30 mouse cellular contexts compared by ENCODE assay signal in genomic region chr10:63231630-63232029, GRCm38 (mm10). TPM values are rescaled to one million over a fixed set of nuclear protein-coding genes. Genes with fewer than 3 reads are reported as not detected.
DNase-seq lines count a peak whose midpoint lies in the region; ATAC-seq and TF ChIP-seq lines count a peak whose summit lies in the region.
"Had no signal": no experiment of that assay in that cellular context is flagged by ENCODE, and none has a peak within 500 bp of the region (broad histone marks: within the 10 kb centered on the region; RNA-seq: fewer than 3 reads in every experiment).

No protein-coding gene starts in this region.

- no peaks in the 10 kb centered on the region; the same call in 1 of the 2 replicates for H3K36me3 ChIP-seq in heart, adult 2 months (ENCODE audit: control insufficient read depth, insufficient read depth, low read length)
- H3K36me3 ChIP-seq: embryonic facial prominence, embryonic 13.5 days; forebrain, embryonic 10.5 days; forebrain, embryonic 15.5 days; heart, embryonic 10.5 days; heart, embryonic 15.5 days; liver, embryonic 12.5 days; midbrain, embryonic 13.5 days; neural tube, embryonic 12.5 days had no signal

- TF ChIP-seq CTCF in heart, adult 2 months (IDR thresholded peaks at IDR 0.05): no peak

- peak overlapping the region; percentile 43; the same call in 1 of the 2 replicates for H3K27ac ChIP-seq in heart, adult 2 months
- H3K27ac ChIP-seq: embryonic facial prominence, embryonic 13.5 days; forebrain, embryonic 10.5 days; forebrain, embryonic 15.5 days; heart, embryonic 10.5 days; heart, embryonic 15.5 days; hindbrain, postnatal 0 days; layer of hippocampus, adult 2 months; liver, embryonic 12.5 days; midbrain, embryonic 13.5 days; neural tube, embryonic 12.5 days had no signal

- DNase-seq in heart, adult 2 months: no peak
- no peak for DNase-seq in heart, adult 18-20 months
- peak; percentile 27 for DNase-seq in thymus, postnatal 0 days (ENCODE audit: low spot score)
- no peak for DNase-seq in thymus, postnatal 36 days
- DNase-seq in induced T-regulatory cell, adult 2 months (ENCODE audit: low read depth): peak; percentile 69
- peak; percentile 73 for DNase-seq in naive thymus-derived CD4-positive, alpha-beta T cell, adult 2 months (ENCODE audit: low read depth)
- DNase-seq in adrenal gland, postnatal 25 days: no peak
- DNase-seq: adrenal gland, postnatal 14 days; cerebellum, adult 11-12 months; cerebellum, adult 9-11 months; kidney, postnatal 25 days; left cerebral cortex, postnatal 4 days; liver, postnatal 0 days; right cerebral cortex, postnatal 4 days; thymus, postnatal 25 days had no signal

- no peak overlapping the region for H3K4me3 ChIP-seq in heart, adult 2 months
- H3K4me3 ChIP-seq: embryonic facial prominence, embryonic 13.5 days; forebrain, embryonic 10.5 days; forebrain, embryonic 15.5 days; heart, embryonic 10.5 days; heart, embryonic 15.5 days; layer of hippocampus, adult 2 months; liver, embryonic 12.5 days; megakaryocyte, embryonic 14.5 days; midbrain, embryonic 13.5 days; neural tube, embryonic 12.5 days had no signal

- H3K27me3 ChIP-seq in heart, adult 2 months (ENCODE audit: control insufficient read depth, insufficient read depth, low read length): no peaks in the 10 kb centered on the region
- H3K27me3 ChIP-seq: embryonic facial prominence, embryonic 13.5 days; forebrain, embryonic 15.5 days; heart, embryonic 15.5 days; liver, embryonic 12.5 days; megakaryocyte, embryonic 14.5 days; midbrain, embryonic 13.5 days; neural tube, embryonic 12.5 days had no signal

- no peak for ATAC-seq in megakaryocyte progenitor cell, adult 5-6 weeks (replicated peaks; ENCODE audit: poor library complexity)
- ATAC-seq: forebrain, embryonic 15.5 days; hindbrain, postnatal 0 days; intestine, postnatal 0 days; liver, embryonic 12.5 days; liver, postnatal 0 days; midbrain, embryonic 13.5 days had no signal

- no peak for TF ChIP-seq POLR2A in heart, adult 2 months (IDR thresholded peaks at IDR 0.05; ENCODE audit: insufficient read depth, low read depth, low read length)

- H3K79me2 ChIP-seq in heart, adult 2 months (replicated peaks; ENCODE audit: control insufficient read depth, insufficient read depth, low read length): no peaks in the 10 kb centered on the region

- H3K9ac ChIP-seq in heart, adult 2 months (ENCODE audit: low read depth, low read length): no peak overlapping the region
- H3K9ac ChIP-seq: embryonic facial prominence, embryonic 13.5 days; forebrain, embryonic 15.5 days; heart, embryonic 15.5 days; liver, embryonic 12.5 days; liver, postnatal 0 days; midbrain, embryonic 13.5 days; neural tube, embryonic 12.5 days had no signal

- H3K4me1 ChIP-seq in heart, adult 2 months (ENCODE audit: control insufficient read depth, insufficient read depth, low read length): no peaks in the 10 kb centered on the region
- H3K4me1 ChIP-seq: embryonic facial prominence, embryonic 13.5 days; forebrain, embryonic 10.5 days; forebrain, embryonic 15.5 days; liver, embryonic 12.5 days; midbrain, embryonic 13.5 days; neural tube, embryonic 12.5 days had no signal

- no peak for TF ChIP-seq EP300 in heart, adult 2 months (IDR thresholded peaks at IDR 0.05; ENCODE audit: insufficient read depth, low read depth, low read length)

- WGBS in heart, adult 2 months: 50% methylated on average over 5 of the region's 5 CpGs

- intact Hi-C loops in heart, adult 2 months (cut with DNase I): no loop called here

RNA-seq across cellular contexts. Expression of gene Herc4, which starts 12.0 kb away (rescaled TPM):
- 10 to 100 TPM; 30.2 to 32.3 TPM for total RNA-seq in heart, adult 2 months (2021)
- 13.1 and 28.8 TPM in 2 replicates for polyA plus RNA-seq in heart, adult 2 months (2012; rRNA removed)
- total RNA-seq in heart, adult 18-20 months (2021): 10 to 100 TPM; 33.5 to 36.3 TPM
- polyA plus RNA-seq in thymus, postnatal 0 days (2015; fragmentation: Nextera tagmentation; extraction: Ambion mirVana): 34.5 and 43.3 TPM in 2 replicates
- total RNA-seq in adrenal gland, postnatal 25 days (2021): 144 and 146 TPM in 2 replicates
- 84.0 and 88.0 TPM in 2 replicates for total RNA-seq in megakaryocyte progenitor cell, adult 5-6 weeks (2015)
- 56.3 and 59.2 TPM in 2 replicates for total RNA-seq in megakaryocyte progenitor cell, adult 5-6 weeks (2017)

RNA-seq across cellular contexts. Expression of gene Mypn, which starts 27.9 kb away (rescaled TPM):
- 100 to 1,000 TPM in 1 of 2 experiments, 10 to 100 TPM in 1; 96.6 to 110 TPM for total RNA-seq in heart, adult 2 months (2021)
- 32.1 and 43.5 TPM in 2 replicates for polyA plus RNA-seq in heart, adult 2 months (2012; rRNA removed)
- 100 to 1,000 TPM in 1 of 2 experiments, 10 to 100 TPM in 1; 94.1 to 106 TPM for total RNA-seq in heart, adult 18-20 months (2021)
- polyA plus RNA-seq in thymus, postnatal 0 days (2015; fragmentation: Nextera tagmentation; extraction: Ambion mirVana): 0.04 and 0.08 TPM in 2 replicates
- total RNA-seq in adrenal gland, postnatal 25 days (2021): 0.33 and 0.39 TPM in 2 replicates
- total RNA-seq in megakaryocyte progenitor cell, adult 5-6 weeks (2015): not detected in 2 replicates
- total RNA-seq in megakaryocyte progenitor cell, adult 5-6 weeks (2017): not detected in 2 replicates
- polyA plus RNA-seq: kidney, embryonic 14.5 days; stomach, embryonic 14.5 days had no signal

Comparison
In these comparisons a context has a peak if more than half of its experiments do, and no peak if none do; other contexts are left out.
1. DNase-seq: peak in thymus, postnatal 0 days (single experiment), induced T-regulatory cell, adult 2 months (single experiment) and naive thymus-derived CD4-positive, alpha-beta T cell, adult 2 months (single experiment); none in heart, adult 2 months (0 of 2), heart, adult 18-20 months (0 of 2), thymus, postnatal 36 days (0 of 2) and adrenal gland, postnatal 25 days (single experiment).
2. RNA of gene Mypn, which starts 27.9 kb away (total RNA-seq): 96.6 to 110 TPM in heart, adult 2 months and 94.1 to 106 TPM in heart, adult 18-20 months; 0.33 to 0.39 TPM in adrenal gland, postnatal 25 days and not detected in megakaryocyte progenitor cell, adult 5-6 weeks; every median in the first group is over 10 times any median in the second.